Mouse (Mus musculus) thymus, postnatal 4 days (tissue): ENCODE measurements around the gene C130050O18Rik.
A peak's percentile ranks its signal among the peaks of the same experiment; 100 is the strongest.

ENCODE experiments used
- DNase-seq: peaks from one replicate; pipeline ENCODE4 v3.0.0; 2021

C130050O18Rik gene

DNA sequence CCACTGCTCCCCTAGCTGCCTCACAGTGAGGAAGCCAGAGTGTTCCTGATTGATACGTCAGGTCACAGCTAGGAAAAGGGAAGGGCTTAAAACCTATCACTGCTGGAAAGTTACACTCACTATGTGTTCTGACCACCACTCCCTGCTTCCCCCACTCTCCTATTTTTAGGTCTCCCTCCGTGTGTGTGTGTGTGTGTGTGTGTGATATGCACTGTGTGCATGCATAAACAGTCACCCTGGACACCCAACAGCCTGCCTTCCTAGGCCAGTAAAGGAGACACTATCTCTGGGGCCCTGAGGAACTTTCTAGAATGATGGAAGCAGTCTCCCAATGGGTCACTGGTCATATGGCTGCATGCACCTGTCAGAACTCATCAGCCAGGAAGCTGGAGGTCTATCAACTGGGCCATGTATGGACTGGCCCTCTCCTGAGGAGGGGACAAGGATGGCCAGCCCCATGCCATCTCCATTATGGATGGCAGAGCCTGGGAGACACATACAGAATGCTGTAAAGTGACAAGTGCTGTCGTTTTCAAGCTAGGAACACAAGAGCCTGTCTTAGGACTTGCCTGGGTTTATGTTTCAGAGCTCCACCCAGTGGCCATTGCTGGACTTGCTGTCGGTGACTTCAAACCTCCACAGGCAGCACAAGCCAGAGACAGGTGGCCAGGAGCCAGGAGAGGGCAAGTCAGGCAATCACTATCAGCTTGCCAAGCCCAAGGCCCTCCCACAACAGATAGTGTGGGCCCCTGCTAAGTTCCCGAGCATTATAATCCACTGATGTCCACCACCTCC lies 6.9 kb upstream of the C130050O18Rik start:
- peak; percentile 93 for DNase-seq

DNA sequence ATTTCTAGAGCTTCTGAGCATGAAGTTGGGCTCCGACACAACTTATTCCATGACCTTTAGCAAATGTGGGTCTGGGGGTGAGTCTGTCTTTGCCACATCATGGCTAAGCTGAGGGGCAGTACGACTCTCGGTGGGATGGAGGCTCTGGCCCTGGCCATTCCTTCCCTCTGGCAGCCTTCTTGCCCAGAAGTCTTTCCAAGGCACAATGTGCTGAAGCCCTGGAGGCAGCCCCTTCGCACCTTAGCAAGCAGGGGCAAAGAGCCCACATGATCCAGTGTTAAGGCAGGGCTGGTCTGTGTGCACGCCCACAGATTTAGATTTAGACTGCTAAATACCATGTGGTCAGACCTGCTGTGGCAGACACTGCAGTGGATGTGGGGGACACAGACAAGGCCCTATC lies 6.3 kb upstream of the C130050O18Rik start:
- DNase-seq = no peak

DNA sequence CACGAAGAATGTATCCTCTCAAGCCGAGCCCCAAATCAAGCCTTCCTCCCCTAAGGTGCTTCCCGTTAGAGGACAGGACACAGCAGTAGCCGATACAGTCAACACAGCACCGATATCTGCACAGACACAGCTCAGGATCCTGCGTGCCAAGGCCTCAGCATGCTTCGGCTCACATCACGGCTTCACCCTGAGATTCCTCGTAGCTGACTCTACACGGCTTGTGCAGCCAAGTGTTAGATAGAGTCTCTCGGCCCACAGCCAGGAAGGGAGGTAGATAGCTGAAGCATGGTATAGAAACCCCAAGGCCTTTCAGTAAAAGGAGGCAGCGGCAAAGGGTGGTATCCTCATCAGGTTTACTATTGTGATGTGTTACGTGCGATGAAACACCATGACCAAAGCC lies 5.1 kb upstream of the C130050O18Rik start:
- no peak for DNase-seq

DNA sequence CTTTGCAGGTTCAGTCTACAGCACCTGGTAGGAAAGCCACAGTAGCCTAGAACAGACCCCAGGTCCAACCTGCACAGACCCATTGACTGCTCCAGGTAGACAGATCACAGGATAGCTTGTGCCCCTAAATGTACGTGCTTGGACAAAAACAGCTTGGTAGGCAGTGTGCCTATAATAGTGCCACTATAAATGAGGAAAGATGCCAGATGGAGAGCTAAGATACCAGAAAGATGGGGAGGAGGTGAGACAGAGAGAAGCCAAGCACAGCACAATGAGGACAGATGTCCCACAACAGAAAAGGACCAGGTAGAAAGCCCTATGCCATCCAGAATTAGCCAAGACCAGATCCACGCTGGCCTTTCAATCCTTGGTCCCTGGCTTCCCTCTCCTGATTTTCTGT lies 3.0 kb upstream of the C130050O18Rik start:
- DNase-seq = no peak

DNA sequence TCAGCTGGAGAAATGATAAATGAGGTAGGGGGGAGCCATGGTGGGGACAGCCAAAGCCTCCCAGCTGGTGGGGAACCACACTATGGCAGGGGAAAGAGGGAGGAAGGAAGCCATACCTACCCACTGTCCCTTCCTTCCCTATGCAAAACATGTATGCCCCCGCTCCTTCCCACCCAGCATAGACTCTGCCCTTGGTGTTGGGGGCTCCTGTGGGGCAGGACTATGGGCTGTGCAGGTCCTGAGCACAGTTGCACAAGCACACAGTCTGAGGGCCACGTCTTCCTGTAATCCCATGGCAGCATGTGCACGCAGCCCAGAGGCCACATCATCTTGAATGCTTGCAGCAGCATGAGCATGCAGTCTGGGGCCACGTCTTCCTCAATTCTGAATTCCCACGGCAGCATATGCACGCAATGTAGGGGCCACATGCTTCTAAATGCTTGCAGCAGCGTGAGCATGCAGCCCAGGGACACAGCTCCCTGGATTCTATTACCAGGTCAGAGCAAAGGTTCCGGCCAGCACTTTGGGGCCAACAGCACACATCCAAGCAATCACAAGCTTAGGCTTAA lies 1.3 kb upstream of the C130050O18Rik start:
- DNase-seq = no peak

DNA sequence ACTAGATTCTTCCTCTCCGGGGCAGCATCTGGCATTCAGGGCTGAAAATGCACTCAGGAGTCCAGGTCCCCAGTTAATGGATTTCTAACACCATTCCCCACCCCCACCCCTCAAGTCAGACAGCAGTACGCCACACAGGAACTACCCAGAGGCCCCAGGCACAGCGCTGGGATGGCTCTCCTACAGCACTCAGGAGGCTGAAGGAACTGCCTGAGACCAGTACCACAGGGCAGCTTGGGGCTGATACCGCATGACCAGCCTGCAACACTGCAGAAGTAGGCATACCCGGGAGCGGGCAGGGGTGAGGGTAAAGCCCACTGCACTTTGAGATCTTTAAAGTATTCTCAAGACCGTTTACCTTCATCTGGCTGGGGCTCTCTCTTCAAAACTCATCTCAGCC lies 398 bp downstream of the C130050O18Rik start:
- DNase-seq = no peak

DNA sequence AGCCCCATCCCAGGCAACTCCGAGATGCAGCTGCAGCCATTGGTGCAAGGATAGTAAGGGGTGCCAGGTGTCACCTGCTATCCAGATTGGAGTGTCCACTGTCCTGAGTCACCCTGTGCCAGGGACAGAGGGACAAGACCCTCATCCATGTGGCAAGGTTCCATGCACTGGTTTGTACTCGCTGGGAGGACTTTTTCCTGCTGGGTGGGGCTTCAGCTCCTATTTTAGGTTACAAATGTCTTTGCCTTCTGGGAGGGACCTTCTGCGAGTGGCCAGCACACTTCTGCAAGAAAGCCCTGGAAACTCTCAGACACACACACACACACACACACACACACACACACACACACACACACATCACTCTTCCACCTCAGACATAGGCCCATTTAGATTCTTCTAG lies 873 bp downstream of the C130050O18Rik start:
- DNase-seq = no peak

DNA sequence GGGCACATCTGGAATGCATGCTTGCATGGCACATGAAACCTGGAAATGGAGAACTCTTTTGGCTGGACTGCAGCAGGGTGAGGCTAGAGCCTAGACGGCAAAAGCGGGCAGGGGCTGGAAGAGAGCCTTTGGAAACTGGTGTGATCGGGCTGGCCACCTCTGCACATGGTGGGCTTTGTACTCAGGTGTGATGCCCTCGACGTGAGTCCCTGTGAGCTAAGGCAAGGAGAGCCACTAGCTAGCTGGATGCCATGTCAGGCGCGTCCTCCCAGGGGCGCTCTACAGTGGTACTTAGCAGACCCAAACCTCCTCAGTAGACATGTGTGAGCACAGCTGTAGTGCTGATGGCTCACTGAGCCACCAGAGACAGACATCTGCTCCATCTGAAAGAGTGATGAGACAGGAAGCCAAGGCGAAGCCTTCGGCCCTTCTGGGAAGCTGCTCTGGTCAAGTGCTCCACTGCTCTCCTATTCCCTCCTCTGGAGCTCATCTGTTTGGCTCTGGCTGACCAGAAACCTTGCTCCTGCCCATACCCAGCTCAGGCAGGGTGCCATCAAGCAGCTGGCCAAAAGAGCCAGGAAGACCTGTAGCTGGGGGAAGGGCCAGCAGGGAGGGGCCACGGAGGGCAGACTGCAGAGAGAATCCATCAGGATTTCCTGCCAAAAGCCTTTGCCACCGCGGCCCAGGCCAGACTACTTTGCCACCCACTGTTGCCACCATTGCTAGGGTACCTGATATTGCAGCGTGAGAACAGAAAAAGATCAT lies 2.2 kb downstream of the C130050O18Rik start:
- DNase-seq = no peak

DNA sequence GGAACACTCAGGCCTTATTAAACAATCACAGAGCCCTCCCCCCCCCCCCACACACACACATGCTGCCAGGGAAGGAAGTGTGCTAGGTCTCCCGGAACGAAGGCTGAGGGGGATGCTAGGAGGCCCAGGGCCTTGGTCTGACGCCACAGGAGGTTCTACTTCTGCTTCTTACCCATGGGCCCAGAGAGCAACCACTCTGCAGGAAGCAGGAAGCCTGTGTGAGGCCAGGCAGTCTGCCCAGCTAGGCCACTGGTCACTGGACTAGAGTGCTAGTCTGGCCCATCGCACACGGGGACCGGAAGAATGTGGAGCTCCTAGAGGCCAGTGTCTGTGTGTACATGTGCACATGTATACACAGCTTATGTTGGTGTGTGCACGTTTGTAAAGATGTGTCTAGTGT lies 3.4 kb downstream of the C130050O18Rik start:
- no peak for DNase-seq

DNA sequence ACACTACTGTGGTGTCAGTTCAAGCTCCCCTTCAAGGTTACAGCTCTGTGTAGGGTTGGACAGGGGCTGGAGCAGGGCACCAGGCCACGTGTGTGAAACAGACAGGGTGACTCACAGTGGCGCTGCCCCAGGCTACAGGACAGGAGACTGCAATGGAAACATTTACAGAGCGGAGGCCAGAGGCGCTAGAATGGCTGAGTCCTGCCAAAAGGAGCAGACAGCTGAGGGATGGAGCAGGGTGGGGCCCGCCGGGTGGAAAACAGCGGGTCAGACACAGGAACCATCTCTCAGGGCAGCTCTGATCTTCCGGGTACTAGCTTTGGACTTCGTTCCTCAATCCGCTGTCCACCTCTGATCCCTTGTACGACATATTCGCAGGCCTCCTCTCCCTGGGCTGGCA lies 4.3 kb downstream of the C130050O18Rik start:
- DNase-seq = no peak

DNA sequence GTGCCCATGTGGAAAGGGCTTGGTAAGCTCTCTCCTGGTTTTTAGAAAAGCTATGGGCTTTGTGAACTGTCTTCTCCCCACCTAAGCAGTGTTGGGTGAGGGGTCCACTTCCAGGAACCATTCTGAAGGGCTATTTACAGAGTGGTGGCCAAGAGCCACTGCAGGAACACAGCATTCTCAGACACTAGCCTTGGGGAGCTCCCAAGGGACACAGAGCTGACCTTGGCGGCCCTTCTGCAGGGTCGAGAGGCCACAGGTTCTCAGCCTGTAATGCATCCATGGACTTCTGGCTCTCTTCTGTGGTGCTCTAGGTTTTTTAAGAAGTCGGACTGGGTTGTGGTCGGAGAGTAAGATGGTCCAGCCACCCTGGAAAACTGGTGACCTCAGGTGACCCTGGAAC lies 5.0 kb downstream of the C130050O18Rik start:
- no peak for DNase-seq

DNA sequence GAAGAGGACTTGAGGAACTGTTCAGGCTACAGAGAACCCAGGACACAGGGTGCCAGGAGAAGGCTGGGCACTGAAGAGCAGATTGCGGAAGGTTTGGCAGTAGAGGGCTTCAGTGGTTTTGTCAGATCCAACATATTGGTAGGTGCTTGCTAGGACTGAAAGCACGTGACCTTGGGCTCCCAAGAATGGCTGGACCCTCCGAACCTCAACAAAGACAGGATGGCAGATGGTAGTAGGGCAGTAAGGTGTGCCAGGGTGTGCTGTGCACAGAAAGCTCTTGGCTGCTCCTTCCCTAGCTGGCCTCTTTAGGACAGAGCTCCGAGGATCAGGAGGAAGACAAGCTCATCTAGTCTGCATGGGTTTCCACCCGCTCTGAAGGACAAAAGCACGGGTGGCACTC lies 6.0 kb downstream of the C130050O18Rik start:
- DNase-seq = no peak

DNA sequence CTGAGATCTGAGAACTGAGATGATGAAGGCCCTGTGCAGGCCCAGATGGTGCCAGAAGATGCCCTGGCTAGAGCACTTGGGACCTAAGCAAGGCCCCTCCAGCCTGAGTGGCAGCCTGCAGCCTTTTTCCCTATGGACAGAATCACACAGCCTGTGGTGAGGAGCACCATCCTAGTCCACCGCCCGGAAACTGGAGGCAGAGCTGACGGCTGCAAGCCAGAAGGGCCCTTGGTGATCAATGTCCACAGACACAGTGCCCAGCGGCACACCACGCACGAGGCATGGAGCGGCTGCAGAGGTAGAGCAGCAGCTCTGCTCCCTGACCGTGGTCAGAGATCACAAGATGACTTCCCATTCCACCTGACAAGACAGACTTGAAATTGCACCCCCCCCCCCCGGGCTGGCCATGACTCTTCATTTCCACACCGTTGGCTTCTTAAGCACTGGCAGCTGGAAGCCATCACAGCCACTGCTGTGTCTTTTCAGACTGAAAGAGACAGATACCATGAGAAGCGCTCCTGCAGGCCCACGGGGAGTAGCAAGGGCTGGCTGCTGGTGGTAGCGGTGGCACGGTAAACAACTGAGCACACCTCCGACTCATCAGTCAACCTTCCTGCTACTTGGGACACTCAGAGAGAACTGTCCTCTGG lies 6.7 kb downstream of the C130050O18Rik start:
- DNase-seq = no peak

DNA sequence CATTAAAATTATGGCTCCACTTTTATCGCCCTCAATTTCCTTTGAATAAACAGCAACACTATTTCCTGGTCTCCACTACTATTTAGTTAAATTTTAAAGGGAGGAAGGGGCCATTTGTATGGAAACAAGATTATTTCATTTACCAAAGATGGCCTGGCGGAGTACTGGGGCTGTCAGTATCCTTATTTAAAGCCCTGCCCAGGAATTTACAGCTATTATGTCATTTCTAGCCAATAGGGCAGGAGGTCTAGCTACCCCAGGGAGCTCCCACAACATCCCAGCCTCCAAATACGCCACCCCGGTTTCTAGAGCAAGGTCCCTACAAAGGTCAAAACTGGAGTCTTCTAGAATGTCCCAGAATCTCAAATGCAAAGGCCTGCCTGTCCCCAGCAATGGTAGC lies 8.5 kb downstream of the C130050O18Rik start:
- no peak for DNase-seq

DNA sequence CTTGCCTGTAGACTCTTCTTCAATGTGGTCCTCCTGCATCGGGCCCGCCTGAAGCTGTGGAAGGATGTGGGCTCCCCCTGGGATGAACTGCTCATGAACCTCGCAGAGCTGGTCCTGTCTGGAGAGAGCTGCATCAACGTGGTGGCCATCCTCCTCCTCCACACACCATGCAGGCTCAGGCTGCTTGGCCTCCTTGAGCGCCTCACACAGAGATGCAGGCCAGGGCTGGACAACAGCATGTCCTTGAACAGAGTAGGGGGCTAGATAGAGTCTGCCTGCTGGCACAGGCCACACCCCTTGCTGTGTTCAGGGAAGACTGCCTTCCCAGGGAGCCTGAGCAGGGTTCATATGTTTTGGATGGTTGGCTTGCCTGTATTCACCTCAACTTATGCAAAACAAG lies 9.9 kb downstream of the C130050O18Rik start:
- no peak for DNase-seq

DNA sequence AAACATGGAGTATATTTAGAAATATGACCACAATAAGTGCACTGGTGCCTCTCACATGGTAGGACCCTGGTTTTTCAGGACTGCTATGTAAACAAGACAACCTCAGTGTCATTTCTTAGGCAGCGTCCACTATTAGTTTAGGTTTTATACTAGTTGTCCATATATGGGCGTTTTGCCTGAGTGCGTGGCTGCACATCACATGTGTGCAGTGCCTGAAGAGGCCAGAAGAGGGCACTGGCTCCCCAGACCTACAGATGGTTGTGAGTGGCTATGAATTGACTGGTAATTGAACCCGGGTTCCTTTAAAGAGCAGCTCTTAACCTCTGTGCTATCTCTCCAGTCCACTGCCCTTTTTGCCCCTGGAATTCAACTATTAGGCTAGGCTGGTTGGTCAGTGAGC lies 11.9 kb downstream of the C130050O18Rik start:
- peak; percentile 73 for DNase-seq

DNA sequence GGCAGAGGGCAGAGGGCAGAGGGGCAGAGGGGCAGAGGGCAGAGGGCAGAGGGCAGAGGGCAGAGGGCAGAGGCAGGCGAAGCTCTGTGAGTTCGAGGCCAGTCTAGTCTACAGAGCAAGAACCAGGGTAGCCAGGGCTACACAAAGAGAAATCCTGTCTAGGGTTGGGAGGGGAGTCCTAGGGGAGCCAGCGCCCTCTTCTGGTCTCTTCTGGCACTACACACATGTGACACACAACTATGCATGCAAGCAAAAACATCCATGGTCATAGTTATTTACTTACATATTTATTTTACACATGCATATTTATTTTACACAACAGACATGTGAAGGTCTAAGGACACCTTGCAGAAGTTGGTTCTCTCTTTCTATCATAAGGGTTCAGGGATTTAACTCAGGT lies 12.4 kb downstream of the C130050O18Rik start:
- peak; percentile 63 for DNase-seq

DNA sequence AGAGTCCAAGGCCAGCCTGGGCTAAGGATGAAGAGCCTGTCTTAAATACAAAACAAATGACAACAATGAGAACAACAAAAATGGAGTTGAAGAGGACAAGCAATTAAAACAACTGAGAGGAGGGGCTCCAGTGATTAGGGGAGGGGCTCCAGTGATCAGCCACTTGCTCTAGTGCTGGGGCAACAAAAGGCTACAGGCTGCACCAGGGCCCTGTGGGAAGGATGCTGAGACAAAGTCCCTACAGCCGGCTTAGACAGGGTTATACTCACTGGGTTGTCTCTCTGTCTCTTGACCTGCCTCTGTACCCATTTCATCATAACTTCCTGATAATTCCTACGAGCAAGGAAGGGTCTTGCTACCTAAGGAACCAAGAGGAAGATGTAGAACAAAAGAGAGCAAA lies 13.0 kb downstream of the C130050O18Rik start:
- DNase-seq = no peak

DNA sequence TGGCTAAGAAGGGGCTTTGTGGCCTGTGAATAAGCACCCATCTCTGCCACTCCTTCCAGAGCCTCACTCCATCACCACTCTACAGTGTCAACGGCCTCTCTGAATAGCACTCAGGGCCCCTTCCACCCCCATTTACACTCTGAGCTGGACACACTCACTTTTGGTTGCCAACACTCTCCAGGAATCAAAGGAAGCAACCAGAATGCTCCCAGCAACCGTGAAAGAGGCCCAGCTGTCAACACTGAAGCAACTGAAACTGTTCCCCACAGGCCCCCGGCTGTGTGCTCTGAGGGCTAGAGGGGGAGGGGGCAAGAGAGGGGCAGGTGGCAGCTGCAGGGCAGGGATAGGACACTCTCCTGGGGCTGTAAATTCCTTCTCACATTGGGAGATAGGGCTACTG lies 13.6 kb downstream of the C130050O18Rik start:
- DNase-seq = peak; percentile 77

DNA sequence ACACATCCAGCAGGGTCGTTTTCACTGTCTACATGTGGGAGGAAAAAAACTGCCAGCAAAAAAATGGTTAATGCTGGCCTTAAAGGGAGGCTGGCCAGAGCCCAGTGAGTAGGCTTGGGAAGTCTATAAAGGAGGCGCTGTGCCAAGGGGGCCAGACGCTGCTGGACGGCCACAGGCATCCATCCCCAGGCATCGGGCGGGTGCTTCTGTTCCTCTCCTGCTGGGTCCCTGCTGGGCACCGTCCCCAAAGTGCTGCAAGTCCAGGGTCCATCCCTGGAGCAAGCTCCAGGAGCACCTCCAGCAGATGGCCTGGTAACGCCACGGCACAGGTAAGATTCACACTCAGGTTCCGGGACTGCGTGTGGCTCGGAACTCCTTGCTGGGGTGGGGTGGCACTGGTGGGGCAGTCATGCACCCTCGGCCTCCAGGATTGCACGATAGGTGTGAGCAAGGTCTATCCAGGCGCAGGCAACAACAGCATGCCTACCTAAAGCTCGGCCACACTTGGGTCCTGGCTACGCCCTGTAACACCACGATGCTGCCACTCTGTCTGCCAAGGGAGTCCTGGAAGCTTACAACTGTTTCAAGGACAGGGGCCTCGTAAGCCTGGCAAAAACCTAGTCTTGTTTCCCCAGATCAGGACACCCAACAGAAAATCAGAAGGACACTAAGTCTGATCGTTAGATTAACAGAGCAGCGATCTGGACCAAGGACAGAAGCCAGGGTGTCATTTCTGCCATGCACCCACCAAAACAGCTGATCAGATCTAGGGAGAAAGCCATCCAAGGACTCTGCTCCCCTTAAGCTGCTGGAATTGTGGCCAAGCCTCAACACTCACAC lies 18.2 kb downstream of the C130050O18Rik start, which contains the start of gene Gper1:
TSS of gene Gper1 (plus strand) at position 126 of the 840 bp plus-strand sequence.
- DNase-seq = no peak

DNA sequence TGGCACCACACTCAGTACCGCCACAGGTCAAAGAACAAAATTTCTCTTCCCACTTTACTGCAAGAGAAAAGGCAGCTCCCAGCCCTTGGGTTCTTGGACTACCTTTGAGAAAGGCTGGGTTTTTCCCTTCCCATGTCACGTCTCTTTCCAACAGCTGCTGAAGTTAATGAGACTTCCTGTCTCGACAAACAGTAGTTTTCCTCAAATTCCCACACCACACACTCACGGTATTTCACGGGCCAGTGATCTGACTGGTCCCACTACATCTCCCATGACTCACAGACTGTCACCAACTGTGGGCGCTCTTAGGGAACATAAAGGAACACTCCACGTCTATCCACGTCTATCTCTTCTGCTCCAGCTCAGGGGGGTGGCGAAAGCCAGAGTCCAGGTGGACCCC lies 20.1 kb downstream of the C130050O18Rik start:
- no peak for DNase-seq

DNA sequence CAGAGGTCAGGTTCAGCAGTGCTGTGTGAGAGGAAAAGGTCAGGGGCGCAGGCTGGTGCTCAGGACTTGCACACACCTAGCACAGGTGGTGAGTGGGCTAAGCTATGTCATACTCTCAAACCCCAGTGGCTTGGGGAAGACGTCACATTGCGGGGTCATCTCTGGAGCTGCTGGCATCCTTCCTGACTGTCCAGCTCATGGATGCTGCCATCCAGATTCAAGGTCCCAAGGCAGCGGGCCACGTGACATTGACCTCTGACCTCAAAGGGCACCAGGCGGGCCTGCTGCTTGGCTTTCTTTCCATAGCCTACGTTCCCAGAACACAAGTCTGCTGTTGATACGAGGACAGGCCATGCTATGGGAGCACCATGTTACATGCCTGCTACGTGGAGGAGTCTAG lies 21.9 kb downstream of the C130050O18Rik start:
- DNase-seq = no peak

DNA sequence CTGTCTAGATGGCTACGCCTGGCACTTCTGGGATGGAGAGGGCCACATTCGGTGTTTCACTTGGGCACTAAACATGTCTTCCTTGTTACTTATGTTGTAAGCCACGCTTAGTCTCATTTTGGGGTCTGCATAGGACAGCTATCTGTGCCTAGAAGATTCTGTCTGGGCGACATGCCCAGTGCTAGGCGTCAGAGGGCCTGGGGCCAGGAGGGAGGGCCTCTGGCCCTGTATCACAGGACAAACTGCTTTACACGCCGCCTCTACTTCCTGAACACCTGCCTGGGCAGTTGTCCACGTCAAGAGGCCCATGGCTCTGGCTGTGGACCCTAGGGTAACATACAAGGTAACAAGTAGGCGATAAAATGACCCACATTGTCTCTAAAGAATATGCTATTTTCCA lies 22.9 kb downstream of the C130050O18Rik start:
- no peak for DNase-seq
